Mouse (Mus musculus) lung, embryonic 15.5 days (tissue): Measurements from ENCODE around the gene Ninj1. TPM values are rescaled to one million over a fixed set of nuclear protein-coding genes. Genes with fewer than 3 reads are reported as not detected.

ENCODE experiments used
- ATAC-seq: fragments of 200-750 bp; cut with Nextera tagmentation; 2 replicates; pipeline ENCODE4 v1.8.0; 2017; ENCODE audit warnings: moderate number of reproducible peaks, borderline replicate concordance; ENCODE audit not compliant: low FRiP score, low TSS enrichment; ENCODE audit errors: extremely low read depth
- H3K27ac ChIP-seq: fragments of 300-500 bp; sonication (generic); 2 replicates; pipeline ENCODE4 v1.5.1; 2015; ENCODE audit warnings: moderate library complexity, mild to moderate bottlenecking, inconsistent platforms
- H3K27me3 ChIP-seq: fragments of 300-500 bp; sonication (generic); 2 replicates; pipeline ENCODE4 v1.6.1; 2015; ENCODE audit warnings: inconsistent platforms
- H3K36me3 ChIP-seq: fragments of 300-500 bp; sonication (generic); 2 replicates; pipeline ENCODE4 v1.6.1; 2015; ENCODE audit warnings: inconsistent platforms
- H3K4me1 ChIP-seq: fragments of 300-500 bp; sonication (generic); 2 replicates; pipeline ENCODE4 v1.6.1; 2015; ENCODE audit warnings: inconsistent platforms
- H3K4me2 ChIP-seq: fragments of 300-500 bp; sonication (generic); 2 replicates; pipeline ENCODE4 v1.6.1; 2015; ENCODE audit warnings: inconsistent platforms, mild to moderate bottlenecking, moderate library complexity
- H3K4me3 ChIP-seq: fragments of 300-500 bp; sonication (generic); 2 replicates; pipeline ENCODE4 v1.5.1; 2015; ENCODE audit warnings: mild to moderate bottlenecking, inconsistent platforms
- H3K9ac ChIP-seq: fragments of 300-500 bp; sonication (generic); 2 replicates; pipeline ENCODE4 v1.6.1; 2015; ENCODE audit warnings: inconsistent platforms
- H3K9me3 ChIP-seq: fragments of 300-500 bp; sonication (generic); 2 replicates; pipeline ENCODE4 v1.6.1; 2016; ENCODE audit warnings: inconsistent platforms
- WGBS: fragments of 180-500 bp; shearing (Covaris S2); methylation state at CpG from one replicate; pipeline ENCODE4 v1.1.7; 2015; 5-methylcytosine and 5-hydroxymethylcytosine counted together
- polyA plus RNA-seq: library from polyadenylated mRNA; unstranded; fragments of >200 nt; fragmentation: Nextera tagmentation; extraction: Ambion mirVana; gene quantifications from 2 replicates; pipeline ENCODE4 v1.2.1, GENCODE M21; 2015

The Ninj1 gene
- polyA plus RNA-seq, 1 experiment from 2014 or later = 45.1 TPM

DNA sequence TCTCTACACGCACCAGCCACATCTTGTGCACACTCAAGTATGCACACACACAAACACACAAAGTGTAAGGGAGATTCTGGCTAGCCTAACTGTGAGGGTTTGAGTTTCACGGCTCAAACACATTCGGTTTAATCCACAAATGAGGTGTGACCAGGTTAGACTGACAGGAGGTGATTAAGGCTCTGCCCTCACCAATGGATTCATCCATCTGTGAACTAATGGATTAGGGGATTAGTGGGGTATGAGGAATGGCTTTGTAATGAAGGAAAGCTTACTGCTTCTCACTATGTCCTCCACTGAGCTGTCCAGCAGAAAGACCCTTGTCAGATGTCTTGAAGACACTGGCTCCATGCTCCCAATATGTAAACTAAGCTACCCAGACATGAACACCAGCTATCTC lies 31.4 kb downstream of the Ninj1 start:
- ATAC-seq = no peak
- H3K4me2 ChIP-seq = no peak overlapping the region
- no peak overlapping the region for H3K4me3 ChIP-seq
- 44% methylated on average over 3 of the region's 3 CpGs for WGBS
- H3K27ac ChIP-seq = no peak overlapping the region
- H3K4me1 ChIP-seq = peaks cover 24% of the 10 kb centered on the region
- no peaks in the 10 kb centered on the region for H3K27me3 ChIP-seq
- no peaks in the 10 kb centered on the region for H3K9me3 ChIP-seq
- H3K9ac ChIP-seq = no peak overlapping the region
- H3K36me3 ChIP-seq = no peaks in the 10 kb centered on the region

DNA sequence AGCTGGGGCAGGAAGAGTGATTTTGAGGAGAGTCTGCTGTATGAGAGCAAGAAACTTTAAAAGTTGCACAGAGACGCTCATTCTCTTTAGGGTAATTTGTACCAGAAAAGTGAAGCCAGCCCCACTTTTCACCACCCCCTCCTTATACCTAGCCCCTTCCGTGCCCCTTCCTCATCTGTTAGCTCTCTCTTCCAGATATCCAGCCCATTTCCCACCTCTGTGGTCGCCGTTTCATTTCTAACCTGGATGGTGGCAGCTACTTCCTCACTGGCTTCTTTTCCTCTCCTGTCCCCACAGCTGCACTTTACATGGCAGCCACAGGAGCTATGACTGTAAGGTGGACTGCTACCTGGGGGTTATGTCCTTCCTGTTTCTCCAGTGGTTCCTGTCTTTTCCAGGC lies 32.1 kb downstream of the Ninj1 start:
- no peak for ATAC-seq
- Histone ChIP-seq H3K4me2 (no peak overlapping the region), H3K36me3 (no peaks in the 10 kb centered on the region), H3K27ac (no peak overlapping the region), H3K4me1 (peaks cover 18% of the 10 kb centered on the region), H3K4me3 (no peak overlapping the region), H3K9me3 (no peaks in the 10 kb centered on the region), H3K9ac (no peak overlapping the region), H3K27me3 (no peaks in the 10 kb centered on the region)
- WGBS = 75% methylated on average over 4 of the region's 4 CpGs

DNA sequence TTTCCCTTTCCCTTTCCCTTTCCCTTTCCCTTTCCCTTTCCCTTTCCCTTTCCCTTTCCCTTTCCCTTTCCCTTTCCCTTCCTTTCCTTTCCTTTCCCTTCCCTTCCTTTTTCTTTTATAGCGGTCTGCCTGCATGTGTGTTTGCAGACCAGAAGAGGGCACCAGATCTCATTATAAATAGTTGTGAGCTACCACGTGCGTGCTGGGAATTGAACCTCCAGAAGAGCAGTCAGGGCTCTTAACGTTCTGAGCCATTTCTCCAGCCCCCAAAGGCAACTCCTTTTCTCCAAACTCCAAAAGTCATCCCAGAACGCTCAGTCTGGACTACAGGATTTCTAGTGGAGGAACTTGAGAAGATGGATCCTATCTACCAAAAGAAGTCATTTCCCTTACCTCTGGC lies 33.6 kb downstream of the Ninj1 start:
- 24% methylated on average over 5 of the region's 5 CpGs for WGBS
- Histone ChIP-seq H3K27ac (no peak overlapping the region), H3K4me3 (no peak overlapping the region), H3K4me2 (no peak overlapping the region), H3K9me3 (no peaks in the 10 kb centered on the region), H3K36me3 (no peaks in the 10 kb centered on the region), H3K4me1 (peaks cover 9% of the 10 kb centered on the region; the same call in 1 of the 2 replicates), H3K9ac (no peak overlapping the region), H3K27me3 (no peaks in the 10 kb centered on the region)
- ATAC-seq = no peak

DNA sequence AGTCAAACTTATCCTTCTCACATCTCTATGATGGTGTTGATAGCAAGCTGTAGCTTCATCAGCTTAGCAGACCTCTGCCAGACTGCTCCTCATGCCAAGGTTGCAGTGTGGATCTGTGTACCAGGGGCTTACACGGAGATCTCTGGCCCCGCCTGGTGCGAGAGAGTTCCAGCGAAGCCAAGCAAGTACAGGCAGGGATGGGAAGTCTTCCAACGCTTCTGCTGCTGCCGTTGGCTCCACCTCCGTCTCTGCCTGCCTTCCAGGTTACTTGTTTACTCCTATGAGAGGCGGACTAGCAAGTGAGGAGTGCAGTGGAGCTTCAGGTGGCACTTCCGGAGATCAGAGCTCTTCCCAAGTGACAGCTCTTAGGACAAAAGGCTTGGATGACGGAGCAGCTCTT lies 37.0 kb downstream of the Ninj1 start:
- no peaks in the 10 kb centered on the region for H3K36me3 ChIP-seq
- ATAC-seq = no peak
- no peak overlapping the region for H3K27ac ChIP-seq
- H3K9ac ChIP-seq = no peak overlapping the region
- 8% methylated on average over 10 of the region's 10 CpGs for WGBS
- H3K9me3 ChIP-seq = no peaks in the 10 kb centered on the region
- no peak overlapping the region for H3K4me2 ChIP-seq
- H3K4me3 ChIP-seq = no peak overlapping the region
- no peaks in the 10 kb centered on the region for H3K4me1 ChIP-seq
- H3K27me3 ChIP-seq = no peaks in the 10 kb centered on the region

DNA sequence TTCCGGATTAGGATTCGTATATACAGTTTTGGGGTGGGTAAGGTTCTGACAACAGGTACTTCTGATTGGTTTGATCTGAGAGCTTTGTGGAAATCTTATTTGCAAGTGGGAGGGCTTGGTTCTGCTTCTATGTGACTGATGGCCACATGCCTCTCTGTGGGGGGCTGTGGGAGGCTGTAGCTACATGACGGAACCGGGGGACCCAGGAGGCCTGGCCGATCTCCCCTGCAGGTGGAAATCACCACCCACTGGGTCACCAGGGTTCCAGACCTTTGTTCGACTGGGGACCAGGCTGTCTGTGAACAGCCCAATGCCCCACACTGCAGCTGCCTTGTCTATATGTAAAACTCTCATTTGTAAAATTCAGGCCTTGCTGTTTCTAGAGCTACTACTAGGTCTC lies 37.4 kb downstream of the Ninj1 start:
- no peaks in the 10 kb centered on the region for H3K36me3 ChIP-seq
- no peak overlapping the region for H3K27ac ChIP-seq
- no peak overlapping the region for H3K9ac ChIP-seq
- no peak overlapping the region for H3K4me2 ChIP-seq
- WGBS = 26% methylated on average over 6 of the region's 6 CpGs
- ATAC-seq = no peak
- H3K9me3 ChIP-seq = no peaks in the 10 kb centered on the region
- no peak overlapping the region for H3K4me3 ChIP-seq
- no peaks in the 10 kb centered on the region for H3K27me3 ChIP-seq
- no peaks in the 10 kb centered on the region for H3K4me1 ChIP-seq

DNA sequence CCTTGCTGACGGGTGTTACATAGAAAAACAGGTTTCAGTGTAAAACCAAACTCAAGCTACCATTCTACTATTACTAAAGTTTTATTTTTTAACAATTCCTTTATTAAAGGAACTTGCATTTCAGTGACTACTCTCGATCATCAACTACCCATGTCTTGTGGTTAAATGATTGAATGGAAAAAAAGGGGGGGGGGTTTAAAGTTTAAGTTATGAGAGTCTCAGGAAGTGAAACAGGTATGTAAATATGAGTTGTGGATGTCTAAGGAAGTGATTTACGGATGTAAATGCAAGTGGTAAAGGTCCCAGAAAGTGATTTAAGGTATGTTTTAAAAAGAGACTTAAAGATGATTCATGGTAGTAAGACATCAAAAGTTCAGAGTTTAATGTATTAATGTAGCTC lies 37.9 kb downstream of the Ninj1 start:
- Histone ChIP-seq H3K4me2 (no peak overlapping the region), H3K27ac (no peak overlapping the region), H3K27me3 (no peaks in the 10 kb centered on the region), H3K36me3 (no peaks in the 10 kb centered on the region), H3K9ac (no peak overlapping the region), H3K4me3 (no peak overlapping the region), H3K9me3 (no peaks in the 10 kb centered on the region), H3K4me1 (no peaks in the 10 kb centered on the region)
- WGBS = 52% methylated on average over 3 of the region's 3 CpGs
- ATAC-seq = no peak

DNA sequence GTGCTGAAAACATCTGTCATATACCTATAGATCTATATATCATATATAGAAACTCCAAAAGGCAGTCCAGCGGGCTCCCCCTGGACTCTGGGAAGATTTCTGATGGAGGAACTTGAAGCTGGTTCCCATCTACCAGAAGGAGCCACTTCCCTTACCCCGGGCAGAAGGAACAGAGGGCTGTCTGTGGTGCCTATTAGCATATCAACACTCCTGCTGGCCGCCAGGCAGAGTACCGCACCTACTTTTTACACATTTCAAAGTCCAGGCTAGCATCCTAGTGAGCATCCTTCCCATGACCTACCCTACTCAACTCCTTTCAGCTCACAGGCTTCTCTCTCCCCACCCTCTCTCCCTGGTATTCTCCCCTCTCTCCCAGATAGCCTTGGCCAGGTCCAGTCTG lies 38.3 kb downstream of the Ninj1 start:
- no peak overlapping the region for H3K27ac ChIP-seq
- H3K27me3 ChIP-seq = no peaks in the 10 kb centered on the region
- H3K4me1 ChIP-seq = no peaks in the 10 kb centered on the region
- H3K9ac ChIP-seq = no peak overlapping the region
- WGBS = 34% methylated on average over 4 of the region's 4 CpGs
- no peak overlapping the region for H3K4me2 ChIP-seq
- no peak for ATAC-seq
- no peaks in the 10 kb centered on the region for H3K9me3 ChIP-seq
- no peaks in the 10 kb centered on the region for H3K36me3 ChIP-seq
- no peak overlapping the region for H3K4me3 ChIP-seq

DNA sequence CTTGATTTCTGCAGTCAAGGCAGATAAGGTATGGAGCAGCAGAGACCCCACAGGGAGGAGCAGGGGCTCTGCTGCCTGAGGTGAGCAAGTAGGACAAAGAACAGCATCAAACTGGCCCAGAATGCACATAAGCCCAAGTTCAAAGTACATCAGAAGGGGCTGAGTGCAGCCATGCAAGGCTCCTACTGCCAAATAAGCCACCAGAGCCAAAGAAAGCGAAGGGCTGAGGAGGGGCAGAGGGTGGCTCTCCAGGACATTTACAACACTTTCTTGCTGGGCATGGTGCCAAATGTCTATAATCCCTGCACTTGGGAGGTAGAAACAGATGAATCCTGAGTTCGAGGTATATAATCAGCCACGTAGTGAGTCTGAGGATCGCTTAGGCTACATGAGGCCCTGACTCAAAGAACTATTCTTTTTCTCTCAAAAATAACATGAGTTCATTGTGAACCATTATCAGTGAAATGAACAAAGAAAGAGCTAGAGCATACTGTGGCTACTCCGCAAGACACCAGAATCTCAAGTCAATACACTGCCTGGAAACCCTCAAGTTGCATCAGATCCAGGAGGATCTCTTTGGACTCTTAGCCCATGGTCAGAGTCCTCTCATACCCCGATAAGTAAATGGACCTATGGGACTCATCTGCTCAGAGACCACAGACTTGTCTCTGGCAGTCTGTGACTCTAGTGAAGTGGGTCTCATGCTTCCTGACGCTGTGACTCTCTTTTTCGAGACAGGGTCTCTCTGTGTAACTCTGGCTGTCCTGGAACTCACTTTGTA lies 46.7 kb downstream of the Ninj1 start:
- no peak for ATAC-seq
- 81% methylated on average over 8 of the region's 8 CpGs for WGBS
- H3K36me3 ChIP-seq = no peaks in the 10 kb centered on the region
- no peaks in the 10 kb centered on the region for H3K27me3 ChIP-seq
- no peak overlapping the region for H3K27ac ChIP-seq
- no peak overlapping the region for H3K9ac ChIP-seq
- H3K4me1 ChIP-seq = no peaks in the 10 kb centered on the region
- no peaks in the 10 kb centered on the region for H3K9me3 ChIP-seq
- no peak overlapping the region for H3K4me2 ChIP-seq
- H3K4me3 ChIP-seq = no peak overlapping the region

DNA sequence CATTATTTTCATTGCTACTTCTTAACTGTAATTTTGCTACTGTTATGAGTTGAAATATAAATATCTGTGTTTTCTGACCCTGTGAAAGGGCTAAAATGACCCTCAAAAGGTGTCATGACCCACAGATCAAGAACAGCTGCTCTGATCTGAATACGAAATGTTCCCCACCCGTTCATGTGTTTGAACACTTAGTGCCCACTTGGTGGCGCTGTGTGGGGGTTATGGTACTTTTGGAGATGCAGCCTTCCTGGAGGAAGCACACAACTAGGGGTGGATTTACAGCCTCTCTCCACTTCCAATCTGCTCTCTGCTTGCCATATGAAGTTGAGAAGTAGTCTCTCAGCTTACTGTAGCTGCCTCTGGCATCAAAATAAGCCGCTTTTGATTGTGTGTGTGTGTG lies 47.4 kb downstream of the Ninj1 start:
- WGBS = 98% methylated on average over 4 of the region's 4 CpGs
- Histone ChIP-seq H3K4me1 (no peaks in the 10 kb centered on the region), H3K27ac (no peak overlapping the region), H3K27me3 (no peaks in the 10 kb centered on the region), H3K4me3 (no peak overlapping the region), H3K9me3 (no peaks in the 10 kb centered on the region), H3K9ac (no peak overlapping the region), H3K4me2 (no peak overlapping the region), H3K36me3 (no peaks in the 10 kb centered on the region)
- ATAC-seq = no peak

DNA sequence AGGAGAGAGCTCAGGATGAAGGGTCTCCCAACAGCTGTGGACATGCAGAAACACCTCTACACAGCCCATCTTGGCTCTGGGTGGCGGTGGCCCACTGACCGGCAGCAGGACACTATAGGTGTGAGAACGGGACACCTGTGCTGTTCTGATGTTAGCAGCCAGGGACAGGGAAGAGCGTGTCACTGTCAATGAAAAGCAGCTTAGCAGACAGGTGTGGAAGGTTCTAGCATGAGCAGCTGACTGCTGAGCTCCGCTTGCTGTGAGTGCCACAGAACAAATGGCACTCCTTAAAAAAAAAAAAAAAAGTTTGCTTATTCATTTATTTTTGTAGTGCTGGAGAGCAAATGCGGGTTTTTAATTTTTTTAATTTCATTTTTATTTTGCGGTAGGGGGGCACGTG lies 50.3 kb downstream of the Ninj1 start:
- no peak for ATAC-seq
- no peaks in the 10 kb centered on the region for H3K9me3 ChIP-seq
- no peaks in the 10 kb centered on the region for H3K36me3 ChIP-seq
- no peaks in the 10 kb centered on the region for H3K27me3 ChIP-seq
- H3K9ac ChIP-seq = no peak overlapping the region
- H3K4me1 ChIP-seq = no peaks in the 10 kb centered on the region
- no peak overlapping the region for H3K4me2 ChIP-seq
- WGBS = 82% methylated on average over 8 of the region's 8 CpGs
- H3K27ac ChIP-seq = no peak overlapping the region
- no peak overlapping the region for H3K4me3 ChIP-seq

DNA sequence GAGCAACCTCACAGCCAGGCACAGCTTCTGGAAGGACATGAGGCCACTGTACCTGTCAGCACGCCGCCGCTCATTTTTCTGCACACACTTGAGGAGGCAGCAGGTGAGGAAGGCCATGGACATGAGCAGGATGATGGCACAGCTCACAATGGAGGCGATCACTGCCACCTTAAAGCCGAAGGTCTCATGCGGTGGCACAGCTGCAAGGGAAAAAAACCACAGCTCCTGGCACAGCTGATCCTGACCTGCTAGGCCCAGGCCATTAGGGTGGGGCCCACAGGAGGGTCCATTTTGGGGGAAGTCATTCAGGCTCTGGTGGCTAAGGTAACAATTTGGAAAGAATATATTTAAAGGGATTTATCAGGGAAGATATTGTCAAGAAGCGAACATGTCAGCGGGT lies 51.5 kb downstream of the Ninj1 start:
- H3K4me3 ChIP-seq = no peak overlapping the region
- no peak for ATAC-seq
- no peak overlapping the region for H3K9ac ChIP-seq
- whole genome bisulfite sequencing = 91% methylated on average over 8 of the region's 8 CpGs
- no peaks in the 10 kb centered on the region for H3K9me3 ChIP-seq
- H3K4me2 ChIP-seq = no peak overlapping the region
- H3K36me3 ChIP-seq = no peaks in the 10 kb centered on the region
- H3K4me1 ChIP-seq = no peaks in the 10 kb centered on the region
- no peaks in the 10 kb centered on the region for H3K27me3 ChIP-seq
- H3K27ac ChIP-seq = no peak overlapping the region

DNA sequence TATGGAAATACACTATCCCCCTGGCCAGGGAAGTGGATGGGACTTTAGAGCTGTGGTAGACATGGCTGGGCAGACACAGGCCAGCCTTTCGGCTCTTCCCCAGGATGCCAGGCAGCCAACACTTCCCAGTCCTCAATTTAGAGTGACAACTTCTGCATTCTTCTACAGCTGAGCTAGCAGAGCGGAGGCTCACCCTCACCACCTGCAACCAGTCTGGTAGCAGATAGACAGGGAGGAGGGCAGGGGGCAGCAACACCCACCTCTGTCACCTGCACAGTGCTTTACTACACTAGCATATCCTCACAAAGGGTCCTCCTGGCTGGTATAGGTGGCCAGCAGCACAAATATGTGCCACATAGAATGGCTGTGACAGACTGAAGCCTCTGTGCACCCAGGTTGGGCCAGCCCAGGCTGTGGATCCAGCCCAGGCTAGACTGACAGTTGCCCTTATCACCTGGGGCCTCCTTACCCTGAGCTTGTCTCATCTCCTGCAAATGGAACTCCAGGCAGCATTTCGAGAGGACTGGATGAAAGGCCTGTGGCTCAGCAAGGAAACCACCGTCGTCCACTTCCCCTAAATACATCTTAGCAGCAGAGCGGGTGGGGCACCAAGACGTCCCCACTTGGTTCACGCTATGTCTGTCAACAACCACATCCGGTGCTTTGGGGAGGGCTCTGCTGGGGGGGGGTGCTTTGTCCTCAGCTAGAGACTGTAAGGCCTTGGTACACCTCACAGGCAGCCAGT lies 55.2 kb downstream of the Ninj1 start:
- ATAC-seq = peak; percentile 23; the same call in 1 of the 2 replicates
- Histone ChIP-seq H3K4me1 (peaks cover 2% of the 10 kb centered on the region; the same call in 1 of the 2 replicates), H3K36me3 (no peaks in the 10 kb centered on the region), H3K27ac (no peak overlapping the region), H3K9ac (no peak overlapping the region), H3K4me2 (no peak overlapping the region), H3K27me3 (peaks cover 14% of the 10 kb centered on the region), H3K4me3 (no peak overlapping the region), H3K9me3 (no peaks in the 10 kb centered on the region)
- WGBS = 49% methylated on average over 9 of the region's 9 CpGs
